Mouse (Mus musculus) kidney, postnatal 36 days (tissue): ENCODE data around the gene Avpr1b.
"Not testable (repeated sequence)": the region's sequence is repeated elsewhere in the genome, so short reads cannot be mapped to it uniquely, and the experiment has no call there.

ENCODE experiments used
- DNase-seq, 2 experiments: peaks; one replicate each; pipeline ENCODE4 v3.0.0; 2021 to 2022; ENCODE audit warnings: mixed read lengths in 2 of 2

Gene Avpr1b

DNA sequence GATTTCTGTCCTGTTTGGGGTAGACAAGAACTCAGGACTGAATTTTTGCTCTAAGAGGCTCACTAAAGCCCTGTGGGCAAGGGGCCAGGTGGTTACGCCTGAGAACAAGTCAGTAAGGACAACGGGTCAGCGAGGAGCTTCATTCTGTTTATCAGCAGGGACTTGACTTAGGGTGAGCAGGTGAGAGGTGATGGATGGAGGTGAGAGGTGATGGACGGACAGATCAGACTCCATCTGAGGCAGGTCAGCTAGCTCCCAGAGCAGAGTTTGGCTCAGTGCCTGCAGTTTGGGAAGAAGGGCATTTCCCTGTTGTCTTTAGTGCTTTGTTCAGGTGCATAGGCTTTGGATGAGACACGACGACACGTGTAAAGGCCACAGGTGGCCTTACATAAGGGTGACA is 20.3 kb downstream of the Avpr1b start:
- peak in 1 of 2 experiments; percentile 49 for DNase-seq

DNA sequence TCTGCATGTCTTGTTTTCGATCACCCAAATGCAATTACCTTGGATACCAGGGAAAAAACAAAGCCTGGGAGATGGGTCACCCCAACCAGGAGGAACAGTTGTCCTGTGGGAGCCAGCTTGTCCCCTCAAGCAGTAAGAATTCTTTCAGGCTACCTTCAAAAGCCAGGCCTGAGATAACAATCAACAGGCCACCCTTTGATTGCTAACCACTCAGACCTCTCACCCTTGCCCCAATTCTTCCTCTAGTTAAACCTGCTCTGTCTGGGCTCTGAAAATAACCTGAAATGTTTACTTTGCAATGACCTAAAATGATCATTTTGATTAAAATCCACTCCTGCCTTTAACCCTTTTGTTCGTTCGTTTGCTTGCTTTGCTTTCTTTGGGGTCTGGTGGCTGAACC is 24.6 kb downstream of the Avpr1b start:
- DNase-seq = no peak

DNA sequence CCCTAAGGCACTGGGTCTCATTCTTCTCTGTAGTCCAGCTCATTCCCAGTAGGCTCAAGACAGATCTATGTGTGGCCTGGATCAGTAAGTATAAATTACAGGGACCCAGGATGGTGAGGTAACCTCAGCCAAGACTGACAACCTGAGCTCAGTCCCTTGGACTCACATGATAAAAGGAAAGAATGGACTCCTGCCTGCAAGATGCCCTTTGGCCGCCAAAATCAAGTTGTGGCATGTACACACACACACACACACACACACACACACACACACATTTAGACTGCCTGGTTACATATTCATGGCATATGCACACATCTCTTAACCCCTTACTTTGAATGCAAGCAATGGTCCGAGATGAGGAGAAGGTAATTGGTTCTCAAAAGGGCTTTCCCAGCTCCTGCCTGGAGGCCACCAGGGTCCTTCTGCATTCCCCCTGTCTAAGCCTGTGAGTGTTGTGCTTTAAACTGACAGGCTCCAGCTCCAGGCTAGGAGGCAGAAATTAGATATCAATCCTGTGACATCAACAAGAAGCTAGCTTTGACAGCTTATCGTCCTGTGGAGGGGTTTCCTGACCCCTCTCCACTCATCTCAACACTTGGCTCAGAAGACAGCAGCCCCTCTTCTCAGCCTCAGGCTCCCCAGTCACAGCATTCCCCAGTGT is 25.3 kb downstream of the Avpr1b start:
- DNase-seq = no peak

DNA sequence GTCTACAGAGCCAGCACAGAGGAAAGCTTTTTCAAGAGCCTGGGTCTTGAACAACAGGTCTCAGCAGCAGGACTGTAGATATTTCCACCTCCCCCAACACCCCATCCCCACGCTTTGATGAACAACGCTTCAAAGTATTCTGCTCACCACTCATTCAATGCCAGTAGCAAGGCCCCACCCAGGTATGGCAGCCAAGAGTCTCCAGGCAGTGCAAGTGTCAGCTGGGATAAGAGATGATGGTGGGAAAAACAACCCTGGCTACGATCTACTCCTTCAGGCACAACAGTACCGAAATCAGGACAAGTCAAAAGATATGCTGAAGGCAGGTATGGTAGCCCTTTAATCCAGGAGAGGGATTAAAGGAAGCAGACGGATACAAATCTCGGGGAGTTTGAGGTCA is 27.2 kb downstream of the Avpr1b start:
- DNase-seq = no peak

- not testable (repeated sequence) for DNase-seq
Observed at GRCm38 (mm10) chr1:131632216-131632615, 33.2 kb downstream of the Avpr1b start.

DNA sequence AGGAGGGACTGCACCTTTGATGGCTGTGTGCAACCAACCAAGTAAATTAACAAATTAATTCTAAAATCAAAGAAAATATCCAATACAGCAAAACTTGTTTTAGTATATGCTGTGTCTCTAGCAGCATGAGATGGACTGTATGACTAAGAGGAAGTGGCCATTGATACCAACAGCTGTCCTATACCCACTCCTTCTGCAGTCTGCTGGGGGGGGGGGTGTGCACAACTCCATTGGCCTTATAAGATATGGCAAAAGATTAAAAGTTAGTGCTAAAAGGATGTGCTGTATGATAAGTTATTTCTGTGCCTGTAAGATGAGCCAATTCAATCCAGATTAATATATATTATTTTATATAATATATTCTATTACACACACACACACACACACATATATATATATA is 35.5 kb downstream of the Avpr1b start:
- DNase-seq = no peak

DNA sequence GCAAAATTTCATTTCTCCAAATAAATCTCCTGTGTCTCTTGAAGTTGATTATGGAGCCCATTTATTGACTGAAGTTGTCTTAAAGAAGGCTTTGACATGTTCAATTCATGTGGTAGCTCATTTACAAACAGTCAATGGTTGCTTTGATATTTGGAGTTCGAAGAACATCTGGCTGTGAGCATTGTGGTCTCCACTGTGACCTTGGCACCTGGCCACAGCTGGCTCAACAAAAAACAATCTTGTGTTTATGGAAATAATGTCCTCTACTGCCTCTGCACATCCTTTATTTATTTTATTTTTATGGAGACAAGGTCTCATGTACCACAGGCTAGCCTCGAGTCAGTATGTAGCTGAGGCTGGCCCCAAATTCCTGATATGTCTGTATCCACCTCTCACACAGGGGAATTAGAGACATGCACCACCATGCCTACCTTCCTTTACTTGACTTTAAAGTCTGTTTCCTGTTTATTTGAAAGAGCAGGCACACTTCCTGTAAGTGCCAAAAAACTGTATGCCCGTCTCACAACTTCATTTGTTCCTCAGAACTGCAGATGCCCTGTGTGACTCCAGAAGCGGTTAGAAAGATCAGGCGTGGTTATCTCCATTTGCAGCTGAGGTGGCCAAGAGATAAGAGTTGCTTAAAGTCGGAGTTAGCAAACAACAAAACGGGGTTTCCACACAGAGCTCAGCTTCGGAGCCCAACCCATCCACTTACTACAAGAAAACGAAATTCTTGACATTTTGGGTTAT is 38.9 kb downstream of the Avpr1b start, which contains the start of gene Ctse:
Ctse (plus strand) TSS at position 516 of the 750 bp plus-strand sequence.
- DNase-seq = no peak

DNA sequence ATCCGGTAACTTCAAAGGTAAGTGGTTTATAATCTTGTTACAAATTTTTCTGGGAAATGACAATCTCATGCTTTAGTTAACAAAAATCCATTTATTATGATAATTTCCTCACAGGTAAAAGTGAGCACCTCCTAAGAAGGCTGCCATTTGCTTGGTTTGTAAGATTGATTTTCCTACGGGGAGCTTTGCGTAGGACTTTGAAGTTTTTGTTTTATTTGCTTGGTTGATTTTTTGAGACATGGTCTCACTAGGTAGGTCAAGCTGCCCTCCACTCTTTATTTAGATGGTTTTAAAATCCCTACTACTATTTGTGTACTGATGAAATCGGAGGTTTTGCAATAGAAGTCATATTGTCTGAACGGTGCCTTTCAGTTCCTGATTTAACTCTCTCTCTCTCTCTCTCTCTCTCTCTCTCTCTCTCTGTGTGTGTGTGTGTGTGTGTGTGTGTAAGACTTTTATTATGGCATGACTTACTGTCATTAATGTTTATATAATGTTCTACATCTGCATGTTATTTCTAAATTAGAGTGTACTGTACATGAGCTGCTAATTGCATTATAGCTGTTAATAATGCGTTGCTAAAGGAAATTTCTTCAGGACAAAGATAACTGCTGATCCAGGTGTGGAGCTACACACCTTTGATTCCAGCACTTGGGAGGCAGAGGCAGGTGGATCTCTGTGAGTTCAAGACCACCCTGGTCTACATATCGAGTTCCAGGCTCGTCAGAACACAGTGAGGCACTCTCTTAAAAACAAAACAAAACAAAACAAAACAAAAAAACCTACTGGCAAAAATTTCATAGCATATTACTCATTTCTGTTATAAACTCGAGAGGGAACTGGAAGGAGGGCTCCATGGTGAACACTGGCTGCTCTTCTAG is 39.7 kb downstream of the Avpr1b start:
- DNase-seq = no peak

DNA sequence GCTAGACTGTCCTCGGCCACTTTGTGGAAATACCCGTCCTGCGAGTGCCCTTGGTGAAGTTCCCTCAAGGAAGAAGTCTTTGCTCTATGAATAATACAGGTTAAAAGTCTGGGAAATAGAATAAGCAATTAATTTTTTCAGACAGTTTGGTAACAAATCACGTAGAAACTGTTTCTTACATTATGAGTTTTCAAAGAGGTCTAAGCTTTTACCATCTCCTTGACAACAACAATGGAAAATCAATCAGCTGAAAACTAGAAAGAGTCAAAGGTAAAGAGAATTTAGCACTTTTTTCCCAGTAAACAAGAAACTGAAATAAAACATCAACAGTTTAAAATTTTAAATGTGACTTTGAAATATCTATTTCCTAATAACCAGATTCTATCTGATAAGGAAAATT is 41.0 kb downstream of the Avpr1b start:
- no peak for DNase-seq

- DNase-seq = no peak
Observed at GRCm38 (mm10) chr1:131641565-131641964, 42.5 kb downstream of the Avpr1b start.

DNA sequence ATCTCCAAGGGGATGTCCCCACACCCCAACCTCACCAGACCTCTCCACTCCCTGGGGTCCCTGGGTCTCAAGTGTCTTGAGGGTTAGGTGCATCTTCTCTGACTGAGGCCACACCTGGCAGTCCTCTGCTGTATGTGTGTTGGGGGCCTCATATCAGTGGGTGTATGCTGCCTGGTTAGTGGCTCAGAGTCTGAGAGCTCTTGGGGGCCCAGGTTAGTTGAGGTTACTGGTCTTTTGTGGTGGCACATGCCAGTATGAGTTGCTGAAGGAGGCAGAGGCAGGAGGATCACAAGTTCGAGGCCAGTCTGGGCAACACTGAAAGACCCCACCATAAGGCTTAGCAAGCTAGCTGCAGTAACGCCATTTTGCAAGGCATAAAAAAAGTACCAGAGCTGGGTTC is 43.2 kb downstream of the Avpr1b start:
- DNase-seq = no peak

GRCm38 (mm10) chr1:131652670-131653443 is 53.8 kb downstream of the Avpr1b start:
- no peak for DNase-seq

- no peak for DNase-seq
Observed at GRCm38 (mm10) chr1:131655601-131656000, 56.6 kb downstream of the Avpr1b start.

- peak; percentile 90 to 95 for DNase-seq
Observed at GRCm38 (mm10) chr1:131657945-131658354, 58.9 kb downstream of the Avpr1b start.

DNA sequence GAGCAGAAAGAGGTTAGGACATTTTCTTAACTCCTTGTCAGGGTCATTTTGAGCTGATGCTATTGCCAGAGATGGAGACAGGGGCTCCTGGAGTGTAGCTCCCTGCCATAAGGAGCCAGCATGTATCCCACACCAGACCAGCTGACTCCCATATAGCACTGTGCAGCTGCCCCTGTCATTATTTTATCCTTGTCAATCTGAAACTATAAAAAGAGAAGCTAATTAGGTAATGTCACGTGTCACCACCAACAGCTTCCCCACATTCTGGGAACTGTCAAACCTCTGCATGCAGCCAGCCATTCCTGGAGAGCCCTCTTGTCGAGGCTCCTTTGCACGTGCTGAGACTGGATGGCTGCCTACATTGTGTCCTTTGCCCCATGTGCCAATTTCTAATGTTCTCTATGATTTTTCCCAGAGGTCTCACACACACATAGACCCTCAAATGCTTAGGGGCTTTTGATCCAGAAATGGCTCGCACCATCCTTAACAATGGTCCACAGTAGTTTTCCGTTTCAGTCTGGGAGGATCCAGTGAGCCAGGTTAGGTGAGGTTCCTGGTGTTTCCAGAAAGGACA is 60.6 kb downstream of the Avpr1b start:
- DNase-seq = no peak

DNA sequence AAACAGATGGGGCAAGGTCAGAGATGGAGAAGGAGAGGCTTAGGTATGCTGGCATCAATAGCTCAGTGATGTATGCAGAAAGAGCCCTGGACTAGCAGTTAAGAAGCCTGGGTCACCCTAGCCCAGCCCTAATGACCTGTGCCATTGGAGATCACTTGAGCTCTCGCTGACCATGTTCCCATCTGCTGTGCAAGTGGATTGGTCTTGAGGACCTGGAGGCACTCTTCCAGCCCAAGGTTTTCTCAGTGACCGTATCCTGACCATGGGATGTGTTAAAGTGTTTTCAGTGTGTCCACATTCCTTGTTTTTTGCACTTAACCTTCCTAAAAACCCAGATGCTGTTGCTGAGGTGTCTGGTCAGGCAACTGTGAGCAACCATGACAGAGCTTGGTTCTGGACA is 61.2 kb downstream of the Avpr1b start:
- no peak for DNase-seq

DNA sequence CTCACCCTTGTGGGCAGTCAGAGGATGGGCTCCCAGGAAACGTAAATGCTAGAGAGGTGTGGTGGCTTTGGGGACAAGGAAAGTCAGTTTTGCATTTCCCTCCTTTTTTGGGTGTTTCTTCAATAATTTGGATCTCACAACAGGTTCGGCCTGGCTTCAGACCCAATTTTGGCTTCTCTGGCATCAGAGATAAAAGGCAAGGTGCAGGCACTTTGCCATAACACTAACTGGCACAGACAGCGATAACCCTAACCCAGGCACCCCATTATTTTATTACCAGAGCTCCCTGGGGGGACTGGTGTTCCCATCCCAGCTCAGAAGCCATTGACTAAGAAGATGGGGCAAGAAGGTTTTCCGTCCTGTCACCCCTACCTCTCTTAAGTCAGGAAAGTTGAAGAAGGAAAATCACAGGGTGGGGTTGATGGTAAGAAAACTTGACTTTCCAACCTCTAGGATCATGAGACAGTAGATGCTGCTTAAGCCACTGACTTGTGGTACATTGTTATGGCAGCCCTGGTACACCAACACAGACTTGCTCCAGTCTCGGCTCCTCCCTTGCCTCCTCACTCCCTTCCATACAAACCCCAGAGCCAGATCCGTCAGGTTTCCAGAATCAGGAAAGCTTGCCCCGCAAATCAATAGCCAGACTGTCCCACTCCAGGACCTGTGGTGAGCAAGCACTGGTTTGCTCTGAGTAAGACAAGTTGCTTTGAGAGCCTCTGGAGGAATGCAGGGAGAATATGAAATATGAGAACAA is 61.9 kb downstream of the Avpr1b start:
- no peak for DNase-seq
